Mouse (Mus musculus) heart, adult 2 months (tissue): Measurements from ENCODE around the gene Mvb12b. TPM values are rescaled to one million over a fixed set of nuclear protein-coding genes. Genes with fewer than 3 reads are reported as not detected.

Source experiments
- DNase-seq, 2 experiments: peaks; one replicate each; pipeline ENCODE4 v3.0.0; 2021
- H3K27ac ChIP-seq: fragments of 200-600 bp; 2 replicates; pipeline ENCODE4 v1.8.1; 2022
- H3K27me3 ChIP-seq: fragments of 200-500 bp; 2 replicates; pipeline ENCODE4 v1.6.1; 2012; ENCODE audit warnings: mild to moderate bottlenecking, low read length, inconsistent platforms, mixed read lengths; ENCODE audit not compliant: control insufficient read depth, insufficient read depth
- H3K36me3 ChIP-seq: fragments of 200-500 bp; 2 replicates; pipeline ENCODE4 v1.6.1; 2012; ENCODE audit warnings: low read length, inconsistent platforms; ENCODE audit not compliant: control insufficient read depth, insufficient read depth
- H3K4me1 ChIP-seq: fragments of 200-500 bp; 2 replicates; pipeline ENCODE4 v1.6.1; 2011; ENCODE audit warnings: low read length; ENCODE audit not compliant: control insufficient read depth, insufficient read depth
- H3K4me3 ChIP-seq: fragments of 200-600 bp; 2 replicates; pipeline ENCODE4 v1.8.1; 2022
- H3K79me2 ChIP-seq: fragments of 200-500 bp; replicated peaks from 2 replicates; pipeline ENCODE4 v1.6.1; 2012; ENCODE audit warnings: mild to moderate bottlenecking, inconsistent platforms, low read length, moderate library complexity, mixed read lengths; ENCODE audit not compliant: control insufficient read depth, insufficient read depth
- H3K9ac ChIP-seq: fragments of 200-500 bp; 2 replicates; pipeline ENCODE4 v1.6.1; 2012; ENCODE audit warnings: low read depth, mild to moderate bottlenecking, control low read depth, inconsistent platforms, low read length, mixed read lengths
- CTCF ChIP-seq: fragments of 200-600 bp; IDR thresholded peaks from 2 replicates; pipeline ENCODE4 v1.8.1; 2022; ENCODE audit warnings: antibody characterized with exemption, mild to moderate bottlenecking, moderate library complexity
- EP300 ChIP-seq: fragments of 200-500 bp; IDR thresholded peaks from 2 replicates; pipeline ENCODE4 v1.6.1; 2011; ENCODE audit warnings: low read depth, low read length, control low read depth; ENCODE audit not compliant: insufficient read depth
- POLR2A ChIP-seq: fragments of 200-500 bp; IDR thresholded peaks from 2 replicates; pipeline ENCODE4 v1.6.1; 2011; ENCODE audit warnings: mild to moderate bottlenecking, low read depth, low read length, control low read depth; ENCODE audit not compliant: insufficient read depth
- WGBS: fragments of 180-500 bp; shearing (Covaris S2); methylation state at CpG from one replicate; pipeline ENCODE4 v1.1.7; 2018; 5-methylcytosine and 5-hydroxymethylcytosine counted together
- intact Hi-C: fragments of 180-260 bp; cut with DNase I; formaldehyde crosslinking; loops from one replicate; pipeline ENCODE4 v1.15.1; 2025
- polyA plus RNA-seq: library from polyadenylated mRNA; depleted of rRNA; stranded (reverse); fragments of >200 nt; gene quantifications from 2 replicates; pipeline ENCODE4 v1.2.3, GENCODE M21; 2012
- total RNA-seq, 2 experiments: library from RNA; stranded (reverse); gene quantifications; 2 replicates each; pipeline ENCODE4 v1.2.3; 2021

Mvb12b gene
- total and polyA plus RNA-seq, 3 experiments, result 17.8 to 21.6 (median 20.4) TPM

DNA sequence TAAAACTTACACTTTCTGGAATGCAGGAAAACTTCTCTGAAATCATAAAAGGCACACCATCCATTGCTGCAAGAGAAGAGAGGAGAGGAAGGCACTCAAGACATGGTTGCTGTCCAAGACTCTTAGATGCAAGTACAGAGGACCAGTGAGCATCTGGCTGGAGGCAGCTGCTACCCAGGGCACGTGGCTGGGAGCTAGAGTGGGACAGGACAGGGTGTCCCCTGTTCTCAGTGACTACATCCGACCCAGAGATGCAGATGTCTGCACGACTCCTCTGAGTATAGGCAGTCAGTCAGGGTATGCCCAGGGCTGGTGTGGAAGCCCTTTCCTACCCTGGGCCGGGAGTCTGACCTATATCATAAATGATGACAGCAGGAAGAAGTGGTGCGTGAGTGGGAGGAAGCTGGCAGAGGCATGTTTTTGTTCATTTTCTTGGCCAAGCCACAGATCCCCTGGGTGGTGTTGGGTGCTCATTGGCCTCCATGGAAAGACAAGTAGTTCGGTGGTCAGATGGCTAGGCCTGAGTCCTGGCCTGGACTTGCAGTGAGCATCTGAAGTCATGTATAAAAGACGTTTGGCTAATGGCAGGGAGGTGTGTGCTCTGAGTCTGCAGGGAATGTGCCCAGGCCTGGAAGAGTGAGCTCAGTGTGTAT is 132.6 kb downstream of the Mvb12b start:
- Histone ChIP-seq H3K36me3 (no peaks in the 10 kb centered on the region), H3K4me1 (peaks cover 14% of the 10 kb centered on the region), H3K9ac (no peak overlapping the region), H3K79me2 (no peaks in the 10 kb centered on the region), H3K4me3 (no peak overlapping the region), H3K27ac (no peak overlapping the region), H3K27me3 (no peaks in the 10 kb centered on the region)
- no peak for TF ChIP-seq POLR2A
- no peak for TF ChIP-seq EP300
- no peak for TF ChIP-seq CTCF
- 38% methylated on average over 7 of the region's 7 CpGs for WGBS
- peak in 1 of 2 experiments; percentile 11 for DNase-seq
- intact Hi-C loops, result no loop called here

DNA sequence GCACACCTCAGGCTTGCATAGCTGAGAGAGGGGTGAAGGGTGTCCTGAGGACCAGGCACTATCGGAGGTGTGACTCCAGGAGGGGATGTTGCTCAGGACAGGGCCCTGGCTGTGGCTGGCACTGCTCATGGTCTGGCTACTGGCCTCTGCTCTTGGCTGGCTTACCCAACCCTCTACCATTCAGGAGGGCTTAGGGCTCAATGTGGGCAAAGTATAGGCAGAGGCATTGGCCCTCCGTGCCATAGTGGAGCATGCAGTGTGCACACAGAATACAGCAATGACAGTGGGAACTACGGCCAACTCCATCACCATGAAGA is 133.5 kb downstream of the Mvb12b start:
- H3K9ac ChIP-seq, result no peak overlapping the region
- intact Hi-C loops, result no loop called here
- WGBS, result 74% methylated on average over 3 of the region's 3 CpGs
- peak overlapping the region; percentile 38 for H3K27ac ChIP-seq
- no peaks in the 10 kb centered on the region for H3K36me3 ChIP-seq
- no peak overlapping the region for H3K4me3 ChIP-seq
- no peaks in the 10 kb centered on the region for H3K27me3 ChIP-seq
- TF ChIP-seq EP300, result no peak
- TF ChIP-seq POLR2A, result no peak
- no peak for TF ChIP-seq CTCF
- no peaks in the 10 kb centered on the region for H3K79me2 ChIP-seq
- DNase-seq, result no peak
- peaks cover 14% of the 10 kb centered on the region for H3K4me1 ChIP-seq

- H3K27ac ChIP-seq, result peak overlapping the region; percentile 62
- WGBS, result 19% methylated on average over 15 of the region's 15 CpGs
- no peak overlapping the region for H3K9ac ChIP-seq
- H3K27me3 ChIP-seq, result no peaks in the 10 kb centered on the region
- no peak overlapping the region for H3K4me3 ChIP-seq
- peaks cover 14% of the 10 kb centered on the region for H3K4me1 ChIP-seq
- no peaks in the 10 kb centered on the region for H3K36me3 ChIP-seq
- peak; percentile 83 to 88 for DNase-seq
- H3K79me2 ChIP-seq, result no peaks in the 10 kb centered on the region
- intact Hi-C loops, result no loop called here
- TF ChIP-seq CTCF (no peak), EP300 (no peak), POLR2A (no peak)
These were observed 134.0 kb downstream of the Mvb12b start for GRCm38 (mm10) chr2:33753630-33754316.

GRCm38 (mm10) chr2:33750611-33751010 is 137.1 kb downstream of the Mvb12b start:
- intact Hi-C loops, result no loop called here
- TF ChIP-seq EP300 (no peak), POLR2A (no peak), CTCF (no peak)
- H3K4me3 ChIP-seq, result no peak overlapping the region
- 92% methylated on average over 7 of the region's 7 CpGs for WGBS
- peaks cover 15% of the 10 kb centered on the region for H3K4me1 ChIP-seq
- H3K9ac ChIP-seq, result no peak overlapping the region
- no peaks in the 10 kb centered on the region for H3K36me3 ChIP-seq
- no peak for DNase-seq
- H3K79me2 ChIP-seq, result no peaks in the 10 kb centered on the region
- no peaks in the 10 kb centered on the region for H3K27me3 ChIP-seq
- H3K27ac ChIP-seq, result no peak overlapping the region

DNA sequence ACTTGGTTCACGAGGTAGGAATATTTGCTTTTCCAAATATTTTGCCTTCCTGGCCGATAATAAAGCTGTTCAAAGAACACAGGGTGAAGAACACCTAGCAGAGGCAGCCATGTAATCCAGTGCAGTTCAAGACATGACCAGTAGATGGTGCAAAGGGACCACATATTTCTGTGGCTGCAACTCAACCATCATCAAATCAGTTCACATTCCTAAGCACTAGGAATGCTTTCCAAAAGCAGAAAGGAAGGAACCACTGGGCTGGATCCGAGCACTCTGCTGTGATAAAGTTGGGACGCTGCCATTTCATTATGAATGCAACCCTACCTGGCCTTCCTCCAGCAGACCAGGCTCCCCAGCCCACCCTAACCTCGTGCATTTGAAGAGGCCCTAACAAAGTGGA is 141.3 kb downstream of the Mvb12b start:
- Histone ChIP-seq H3K79me2 (no peaks in the 10 kb centered on the region), H3K27me3 (no peaks in the 10 kb centered on the region), H3K4me1 (peaks cover 2% of the 10 kb centered on the region), H3K27ac (no peak overlapping the region), H3K4me3 (no peak overlapping the region), H3K9ac (no peak overlapping the region), H3K36me3 (no peaks in the 10 kb centered on the region)
- peak; percentile 98; the same call in 1 of the 2 replicates for TF ChIP-seq CTCF
- no peak for TF ChIP-seq POLR2A
- DNase-seq, result peak; percentile 65 to 68
- intact Hi-C loops, result loop anchor here (1.0 to 10.0 kb wide), 5 partner anchors 78 to 888 kb away; no protein-coding TSS in a partner anchor
- WGBS, result 8% methylated on average over 5 of the region's 5 CpGs

DNA sequence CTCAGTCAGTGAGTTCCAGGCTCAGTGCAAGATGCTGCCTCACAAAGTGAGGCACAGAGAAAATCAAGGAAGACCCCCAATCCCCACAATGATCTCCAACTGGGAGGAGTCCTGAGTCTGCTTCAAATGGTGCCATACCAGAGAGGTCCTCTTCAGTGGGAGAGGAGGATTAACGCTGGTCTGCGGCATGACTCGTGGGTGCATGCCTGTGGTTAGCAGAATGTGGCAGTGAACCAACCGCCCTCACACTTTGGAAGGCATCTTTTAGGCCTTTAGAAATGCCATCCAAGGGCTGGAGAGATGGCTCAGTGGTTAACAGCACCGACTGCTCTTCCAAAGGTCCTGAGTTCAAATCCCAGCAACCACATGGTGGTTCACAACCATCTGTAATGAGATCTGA is 142.0 kb downstream of the Mvb12b start:
- H3K27me3 ChIP-seq, result no peaks in the 10 kb centered on the region
- intact Hi-C loops, result loop anchor here (1.0 to 10.0 kb wide), 5 partner anchors 79 to 889 kb away; no protein-coding TSS in a partner anchor
- DNase-seq, result no peak
- TF ChIP-seq POLR2A, result no peak
- no peak for TF ChIP-seq EP300
- TF ChIP-seq CTCF, result no peak
- 88% methylated on average over 5 of the region's 5 CpGs for WGBS
- no peaks in the 10 kb centered on the region for H3K79me2 ChIP-seq
- H3K36me3 ChIP-seq, result no peaks in the 10 kb centered on the region
- H3K9ac ChIP-seq, result no peak overlapping the region
- no peak overlapping the region for H3K4me3 ChIP-seq
- no peak overlapping the region for H3K27ac ChIP-seq
- peaks cover 2% of the 10 kb centered on the region for H3K4me1 ChIP-seq
